Comparison of ENCODE assay signal across 32 mouse cellular contexts in the genomic region with DNA sequence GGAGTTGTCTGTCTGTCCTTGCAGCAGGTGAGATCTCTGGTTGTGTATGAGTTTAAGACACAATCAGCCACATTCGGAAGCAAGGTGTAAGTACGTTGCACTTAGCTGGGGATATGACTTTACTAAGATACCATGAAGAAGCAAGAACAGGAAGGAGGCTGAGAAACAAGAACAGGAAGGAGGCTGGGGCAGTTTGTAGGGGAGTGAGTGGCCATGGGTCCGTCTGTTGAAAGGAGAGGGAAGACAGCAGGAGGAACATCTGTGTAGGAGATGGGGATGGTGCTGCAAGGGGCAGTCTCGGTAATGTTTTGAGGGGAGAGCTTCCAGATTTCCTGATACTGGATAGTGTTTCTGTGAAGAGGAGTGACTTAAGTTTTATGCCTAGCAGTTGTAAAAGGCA. TPM values are rescaled to one million over a fixed set of nuclear protein-coding genes. Genes with fewer than 3 reads are reported as not detected.
DNase-seq lines count a peak whose midpoint lies in the region; ATAC-seq lines count a peak whose summit lies in the region.
"Had no signal": no experiment of that assay in that cellular context is flagged by ENCODE, and none has a peak within 500 bp of the region (broad histone marks: within the 10 kb centered on the region; RNA-seq: fewer than 3 reads in every experiment).

No protein-coding gene starts in this region.

- no peaks in the 10 kb centered on the region for H3K27me3 ChIP-seq in splenic B cell, adult 2 months (ENCODE audit: control insufficient read depth, insufficient read depth, low read length, poor library complexity, severe bottlenecking)
- H3K27me3 ChIP-seq in forebrain, embryonic 10.5 days (ENCODE audit: poor library complexity, severe bottlenecking), result no peaks in the 10 kb centered on the region
- H3K27me3 ChIP-seq: CH12.LX; forebrain, embryonic 12.5 days; intestine, embryonic 15.5 days; limb, embryonic 15.5 days; liver, embryonic 13.5 days; midbrain, embryonic 12.5 days had no signal

- peak; percentile 37 for ATAC-seq in CD4-positive, CD25-positive, alpha-beta regulatory T cell, adult 4 months
- ATAC-seq in granulocyte monocyte progenitor cell, adult 5-6 weeks (replicated peaks; ENCODE audit: poor library complexity, severe bottlenecking), result peak; percentile 91
- ATAC-seq in megakaryocyte progenitor cell, adult 5-6 weeks (replicated peaks; ENCODE audit: poor library complexity), result peak; percentile 88
- ATAC-seq: hindbrain, embryonic 16.5 days; intestine, embryonic 15.5 days; lung, postnatal 0 days had no signal

- H3K9me3 ChIP-seq in forebrain, embryonic 10.5 days, result no peaks in the 10 kb centered on the region
- H3K9me3 ChIP-seq: forebrain, embryonic 12.5 days; intestine, embryonic 15.5 days; limb, embryonic 10.5 days; limb, embryonic 15.5 days; liver, embryonic 13.5 days; midbrain, embryonic 12.5 days had no signal

- H3K36me3 ChIP-seq in splenic B cell, adult 2 months (ENCODE audit: control insufficient read depth, insufficient read depth, low read length, poor library complexity, severe bottlenecking), result 0 out of 2 replicates have a peak, but pooled peaks cover 2% of the 10 kb centered on the region
- H3K36me3 ChIP-seq in forebrain, embryonic 10.5 days (replicated peaks), result no peaks in the 10 kb centered on the region
- H3K36me3 ChIP-seq: forebrain, embryonic 12.5 days; intestine, embryonic 15.5 days; limb, embryonic 10.5 days; limb, embryonic 15.5 days; liver, embryonic 13.5 days; midbrain, embryonic 12.5 days had no signal

- no peak overlapping the region for H3K27ac ChIP-seq in forebrain, embryonic 10.5 days
- H3K27ac ChIP-seq: forebrain, embryonic 12.5 days; intestine, embryonic 15.5 days; limb, embryonic 10.5 days; limb, embryonic 15.5 days; liver, embryonic 13.5 days; midbrain, embryonic 12.5 days; stomach, postnatal 0 days had no signal

- no peak overlapping the region for H3K4me3 ChIP-seq in forebrain, embryonic 10.5 days
- H3K4me3 ChIP-seq: erythroblast, embryonic 14.5 days; forebrain, embryonic 12.5 days; intestine, embryonic 15.5 days; limb, embryonic 10.5 days; limb, embryonic 15.5 days; liver, embryonic 13.5 days; midbrain, embryonic 12.5 days had no signal

- WGBS in forebrain, embryonic 10.5 days, result 83% methylated on average over 4 of the region's 4 CpGs

- H3K4me1 ChIP-seq in forebrain, embryonic 10.5 days, result peaks cover 28% of the 10 kb centered on the region
- H3K4me1 ChIP-seq: intestine, embryonic 15.5 days had no signal

- DNase-seq in splenic B cell, adult 2 months (ENCODE audit: low read depth, low spot score), result peak; percentile 14
- DNase-seq in cerebellum, postnatal 4 days (ENCODE audit: low spot score in 2 of 2), result no peak
- no peak for DNase-seq in gastrocnemius, postnatal 10 days
- no peak for DNase-seq in forebrain, embryonic 10.5 days (ENCODE audit: extremely low spot score, low spot score)
- DNase-seq: adrenal gland, postnatal 10 days; cerebellum, adult 11 months; cerebellum, adult 9-11 months; gastrocnemius, postnatal 36 days; heart, postnatal 14 days; kidney, adult 8-10 months; kidney, postnatal 10 days; layer of hippocampus, postnatal 36 days; liver, embryonic 13.5 days; lung, adult 18-20 months; lung, postnatal 4 days; right cerebral cortex, adult 18-20 months; spleen, adult 18-20 months; thymus, adult 2 months; thymus, postnatal 4 days had no signal

RNA-seq across cellular contexts. Expression of a gene that starts 40.3 kb away (rescaled TPM):
- 10 to 100 TPM; 20.9 to 27.9 TPM for polyA plus RNA-seq in CD4-positive, CD25-positive, alpha-beta regulatory T cell, adult 4 months (2017; shearing (Covaris generic))
- 13.4 and 17.7 TPM in 2 replicates for total RNA-seq in granulocyte monocyte progenitor cell, adult 5-6 weeks (2014; fragmentation: Nextera tagmentation)
- 18.0 and 27.9 TPM in 2 replicates for total RNA-seq in granulocyte monocyte progenitor cell, adult 5-6 weeks (2017)
- 19.6 and 20.6 TPM in 2 replicates for total RNA-seq in megakaryocyte progenitor cell, adult 5-6 weeks (2015)
- 20.2 and 21.7 TPM in 2 replicates for total RNA-seq in megakaryocyte progenitor cell, adult 5-6 weeks (2017)
- total RNA-seq in gastrocnemius, postnatal 10 days (2021), result 10 to 100 TPM; 50.8 to 58.0 TPM
- polyA plus RNA-seq in forebrain, embryonic 10.5 days (2016; fragmentation: Nextera tagmentation; extraction: Ambion mirVana), result 13.6 and 15.0 TPM in 2 replicates

Comparison
In these comparisons a context has a peak if more than half of its experiments do, and no peak if none do; other contexts are left out.
1. ATAC-seq: peak in every context shown above with its lines; median percentile 91 in granulocyte monocyte progenitor cell, adult 5-6 weeks; 88 in megakaryocyte progenitor cell, adult 5-6 weeks; 37 in CD4-positive, CD25-positive, alpha-beta regulatory T cell, adult 4 months.